In the genomic region with DNA sequence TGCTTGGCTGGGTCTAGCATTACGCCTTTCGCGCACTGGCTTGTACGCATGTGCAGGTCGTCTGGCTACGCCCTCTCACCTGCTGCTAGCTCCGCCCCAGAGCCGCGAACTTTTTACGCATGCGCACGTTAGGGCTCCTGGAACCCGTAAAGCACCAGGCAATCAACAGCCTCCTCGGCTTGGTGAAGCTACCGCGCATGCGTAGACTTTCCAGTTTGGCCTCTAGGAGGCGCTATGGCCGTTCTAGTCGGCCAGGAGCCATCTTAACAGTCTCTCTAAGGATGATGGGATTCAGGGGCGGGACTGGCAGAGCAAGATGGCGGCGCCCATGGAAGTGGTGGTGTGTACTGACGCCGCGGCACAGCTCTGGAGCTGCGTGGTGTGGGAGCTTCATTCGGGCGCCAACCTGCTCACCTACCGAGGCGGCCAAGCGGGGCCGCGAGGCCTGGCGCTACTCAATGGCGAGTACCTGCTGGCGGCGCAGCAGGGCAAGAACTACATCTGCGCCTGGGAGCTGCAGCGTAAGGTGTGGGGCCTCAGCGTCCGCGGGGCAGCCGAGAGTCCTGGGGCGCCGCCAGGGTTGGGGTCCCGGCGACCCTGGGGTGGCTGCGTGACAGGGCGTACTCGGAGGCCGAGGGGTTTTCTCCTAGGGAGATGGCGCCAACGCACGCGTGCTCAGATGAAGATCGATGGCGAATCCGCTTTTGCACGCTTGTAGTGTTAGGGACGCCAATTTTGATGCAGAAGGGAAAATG, we compare ENCODE assay signal across 7 mouse cellular contexts. TPM values are rescaled to one million over a fixed set of nuclear protein-coding genes. Genes with fewer than 3 reads are reported as not detected.
DNase-seq lines count a peak whose midpoint lies in the region; ATAC-seq lines count a peak whose summit lies in the region.

A gene (plus strand): TSS at position 306 of the 755 bp plus-strand sequence.

- no peaks in the 10 kb centered on the region for H3K27me3 ChIP-seq in embryonic facial prominence, embryonic 11.5 days (ENCODE audit: control insufficient read depth, insufficient read depth, low read length)
- H3K27me3 ChIP-seq in limb, embryonic 10.5 days (ENCODE audit: low read depth, poor library complexity, severe bottlenecking) = no peaks in the 10 kb centered on the region
- peaks cover 6% of the 10 kb centered on the region; the same call in 1 of the 2 replicates for H3K27me3 ChIP-seq in midbrain, embryonic 13.5 days

- no peaks in the 10 kb centered on the region for H3K4me1 ChIP-seq in embryonic facial prominence, embryonic 11.5 days (ENCODE audit: control insufficient read depth, insufficient read depth, low read length)
- H3K4me1 ChIP-seq in limb, embryonic 10.5 days = peaks cover 40% of the 10 kb centered on the region
- H3K4me1 ChIP-seq in midbrain, embryonic 13.5 days (replicated peaks) = peaks cover 14% of the 10 kb centered on the region

- peak; percentile 94 for ATAC-seq in embryonic facial prominence, embryonic 11.5 days (replicated peaks; ENCODE audit: insufficient number of reproducible peaks, low FRiP score, low TSS enrichment, low read depth)
- peak; percentile 81 for ATAC-seq in granulocyte monocyte progenitor cell, adult 5-6 weeks (replicated peaks; ENCODE audit: poor library complexity, severe bottlenecking)
- ATAC-seq in midbrain, embryonic 13.5 days = peak; percentile 98

- H3K9me3 ChIP-seq in embryonic facial prominence, embryonic 11.5 days (replicated peaks; ENCODE audit: control insufficient read depth, low read length) = no peaks in the 10 kb centered on the region
- H3K9me3 ChIP-seq in limb, embryonic 10.5 days (replicated peaks) = no peaks in the 10 kb centered on the region
- no peaks in the 10 kb centered on the region for H3K9me3 ChIP-seq in midbrain, embryonic 13.5 days

- WGBS in embryonic facial prominence, embryonic 11.5 days = under 1% methylated on average over 61 of the region's 61 CpGs
- WGBS in limb, embryonic 10.5 days = under 1% methylated on average over 61 of the region's 61 CpGs
- under 1% methylated on average over 61 of the region's 61 CpGs for WGBS in midbrain, embryonic 13.5 days

- peak within 1 kb of the TSS; percentile 80 for H3K4me2 ChIP-seq in embryonic facial prominence, embryonic 11.5 days (ENCODE audit: low read depth, low read length)
- peak within 1 kb of the TSS; percentile 90 for H3K4me2 ChIP-seq in midbrain, embryonic 13.5 days (replicated peaks)

- DNase-seq in adrenal gland, postnatal 14 days = peak; percentile 100
- DNase-seq in embryonic facial prominence, embryonic 11.5 days (ENCODE audit: low spot score) = peak; percentile 100
- peak; percentile 100 for DNase-seq in kidney, adult 11 months
- peak; percentile 100 for DNase-seq in limb, embryonic 10.5 days (ENCODE audit: low spot score)
- peak; percentile 99 for DNase-seq in spleen, adult 12 weeks (ENCODE audit: low spot score)

- peak within 1 kb of the TSS; percentile 99 for H3K4me3 ChIP-seq in embryonic facial prominence, embryonic 11.5 days (ENCODE audit: low read depth, low read length)
- peak within 1 kb of the TSS; percentile 98 for H3K4me3 ChIP-seq in limb, embryonic 10.5 days
- peak within 1 kb of the TSS; percentile 75 for H3K4me3 ChIP-seq in midbrain, embryonic 13.5 days (replicated peaks)

- H3K9ac ChIP-seq in embryonic facial prominence, embryonic 11.5 days (replicated peaks; ENCODE audit: low read length) = peak within 1 kb of the TSS; percentile 86
- peak within 1 kb of the TSS; percentile 84 for H3K9ac ChIP-seq in midbrain, embryonic 13.5 days (replicated peaks)

- 0 out of 2 replicates have a peak within 1 kb of the TSS, but pooled peaks have one; percentile 41 for H3K27ac ChIP-seq in embryonic facial prominence, embryonic 11.5 days (replicated peaks; ENCODE audit: low read depth, low read length)
- peak within 1 kb of the TSS; percentile 88 for H3K27ac ChIP-seq in limb, embryonic 10.5 days
- peak within 1 kb of the TSS; percentile 45 for H3K27ac ChIP-seq in midbrain, embryonic 13.5 days

- H3K36me3 ChIP-seq in embryonic facial prominence, embryonic 11.5 days (replicated peaks; ENCODE audit: control insufficient read depth, insufficient read depth, low read depth, low read length) = peaks cover 5% of the 10 kb centered on the region
- peaks cover 41% of the 10 kb centered on the region for H3K36me3 ChIP-seq in limb, embryonic 10.5 days
- H3K36me3 ChIP-seq in midbrain, embryonic 13.5 days = peaks cover 36% of the 10 kb centered on the region

RNA-seq across cellular contexts. Expression of the gene that starts here (rescaled TPM):
- total RNA-seq in adrenal gland, postnatal 14 days (2021) = 30.3 and 36.6 TPM in 2 replicates
- 118 and 123 TPM in 2 replicates for polyA plus RNA-seq in embryonic facial prominence, embryonic 11.5 days (2014; fragmentation: Nextera tagmentation; extraction: Ambion mirVana)
- 48.4 and 49.8 TPM in 2 replicates for total RNA-seq in granulocyte monocyte progenitor cell, adult 5-6 weeks (2014; fragmentation: Nextera tagmentation)
- total RNA-seq in granulocyte monocyte progenitor cell, adult 5-6 weeks (2017) = 24.6 and 28.2 TPM in 2 replicates
- polyA plus RNA-seq in limb, embryonic 10.5 days (2016; fragmentation: Nextera tagmentation; extraction: Ambion mirVana) = 174 and 201 TPM in 2 replicates
- polyA plus RNA-seq in midbrain, embryonic 13.5 days (2015; fragmentation: Nextera tagmentation; extraction: Ambion mirVana) = 76.7 and 78.4 TPM in 2 replicates

Comparison
In these comparisons a context has a peak if more than half of its experiments do, and no peak if none do; other contexts are left out.
1. Peak in every context shown above with its lines: DNase-seq, ATAC-seq, H3K4me3 ChIP-seq and H3K27ac ChIP-seq.